Mouse (Mus musculus): ENCODE measurements around the gene Sorbs2. TPM values are rescaled to one million over a fixed set of nuclear protein-coding genes. Genes with fewer than 3 reads are reported as not detected.
A peak's percentile ranks its signal among the peaks of the same experiment; 100 is the strongest.

Sorbs2 gene
- polyA plus RNA-seq, 1 experiment, result 14.3 TPM

- H3K4me2 ChIP-seq (ENCODE audit: low read depth), result peak overlapping the region; percentile 24
- no peaks in the 10 kb centered on the region for H3K36me3 ChIP-seq (ENCODE audit: control insufficient read depth, insufficient read depth)
- H3K4me3 ChIP-seq, result no peak overlapping the region
- no peaks in the 10 kb centered on the region for H3K79me2 ChIP-seq (ENCODE audit: control insufficient read depth, insufficient read depth)
- no peak overlapping the region for H3ac ChIP-seq (ENCODE audit: control insufficient read depth, insufficient read length)
- no peaks in the 10 kb centered on the region for H3K27me3 ChIP-seq (ENCODE audit: control insufficient read depth, insufficient read depth, insufficient read length)
- no peak for TF ChIP-seq REST (IDR thresholded peaks at IDR 0.05; ENCODE audit: insufficient read depth, insufficient read length)
- TF ChIP-seq CEBPB (IDR thresholded peaks at IDR 0.05; ENCODE audit: insufficient read depth, poor library complexity, severe bottlenecking), result no peak
- TF ChIP-seq MYOD1 (IDR thresholded peaks at IDR 0.05; ENCODE audit: control insufficient read depth in 1 of 3, insufficient read length in 2 of 3, low read depth in 2 of 3), result peak in 1 of 3 experiments; percentile 36
Observed at GRCm38 (mm10) chr8:45597631-45598420, 90.2 kb downstream of the Sorbs2 start.

- Histone ChIP-seq H3K27me3 (ENCODE audit: control insufficient read depth, insufficient read depth, insufficient read length) (no peaks in the 10 kb centered on the region), H3K4me2 (ENCODE audit: low read depth) (no peak overlapping the region), H3K4me3 (no peak overlapping the region), H3K79me2 (ENCODE audit: control insufficient read depth, insufficient read depth) (no peaks in the 10 kb centered on the region), H3K36me3 (ENCODE audit: control insufficient read depth, insufficient read depth) (no peaks in the 10 kb centered on the region), H3ac (ENCODE audit: control insufficient read depth, insufficient read length) (no peak overlapping the region)
- TF ChIP-seq MYOD1 (IDR thresholded peaks at IDR 0.05; ENCODE audit: control insufficient read depth in 1 of 3, insufficient read length in 2 of 3, low read depth in 2 of 3), result no peak
- no peak for TF ChIP-seq POLR2AphosphoS2 (IDR thresholded peaks at IDR 0.05; ENCODE audit: insufficient read length, low read depth)
- no peak for TF ChIP-seq MYOG (IDR thresholded peaks at IDR 0.05; ENCODE audit: control insufficient read depth in 1 of 3, insufficient read depth in 1 of 3, insufficient read length in 2 of 3, low read depth in 2 of 3)
- no peak for TF ChIP-seq SRF (IDR thresholded peaks at IDR 0.05; ENCODE audit: control insufficient read depth, insufficient read length, low read depth)
- TF ChIP-seq TCF3 (IDR thresholded peaks at IDR 0.05; ENCODE audit: insufficient read length, low read depth), result no peak
- no peak for TF ChIP-seq CEBPB (IDR thresholded peaks at IDR 0.05; ENCODE audit: insufficient read depth, poor library complexity, severe bottlenecking)
- TF ChIP-seq MAX (IDR thresholded peaks at IDR 0.05; ENCODE audit: low read depth), result no peak
- no peak for TF ChIP-seq POLR2A (IDR thresholded peaks at IDR 0.05; ENCODE audit: insufficient read length, low read depth)
- TF ChIP-seq REST (IDR thresholded peaks at IDR 0.05; ENCODE audit: insufficient read depth, insufficient read length), result no peak
- TF ChIP-seq E2F4 (IDR thresholded peaks at IDR 0.05; ENCODE audit: insufficient read depth), result no peak
- no peak for TF ChIP-seq TCF12 (IDR thresholded peaks at IDR 0.05; ENCODE audit: insufficient read depth, poor library complexity, severe bottlenecking)
- TF ChIP-seq USF1 (IDR thresholded peaks at IDR 0.05; ENCODE audit: low read depth), result no peak
Observed at GRCm38 (mm10) chr8:45598883-45599282, 91.3 kb downstream of the Sorbs2 start.

GRCm38 (mm10) chr8:45602019-45602418 lies 94.4 kb downstream of the Sorbs2 start:
- no peak overlapping the region for H3K4me3 ChIP-seq
- no peak overlapping the region for H3ac ChIP-seq (ENCODE audit: control insufficient read depth, insufficient read length)
- H3K36me3 ChIP-seq (ENCODE audit: control insufficient read depth, insufficient read depth), result no peaks in the 10 kb centered on the region
- H3K4me2 ChIP-seq (ENCODE audit: low read depth), result peak overlapping the region; percentile 49
- TF ChIP-seq MYOG (IDR thresholded peaks at IDR 0.05; ENCODE audit: control insufficient read depth in 1 of 3, insufficient read depth in 1 of 3, insufficient read length in 2 of 3, low read depth in 2 of 3) (peak in 2 of 3 experiments; percentile 60 to 76), SRF (IDR thresholded peaks at IDR 0.05; ENCODE audit: control insufficient read depth, insufficient read length, low read depth) (no peak), TCF12 (IDR thresholded peaks at IDR 0.05; ENCODE audit: insufficient read depth, poor library complexity, severe bottlenecking) (peak; percentile 30), MYOD1 (IDR thresholded peaks at IDR 0.05; ENCODE audit: control insufficient read depth in 1 of 3, insufficient read length in 2 of 3, low read depth in 2 of 3) (peak in 2 of 3 experiments; percentile 23 to 40), CEBPB (IDR thresholded peaks at IDR 0.05; ENCODE audit: insufficient read depth, poor library complexity, severe bottlenecking) (peak; percentile 72)
- no peaks in the 10 kb centered on the region for H3K79me2 ChIP-seq (ENCODE audit: control insufficient read depth, insufficient read depth)
- no peaks in the 10 kb centered on the region for H3K27me3 ChIP-seq (ENCODE audit: control insufficient read depth, insufficient read depth, insufficient read length)

GRCm38 (mm10) chr8:45605419-45605818 lies 97.8 kb downstream of the Sorbs2 start:
- Histone ChIP-seq H3K36me3 (ENCODE audit: control insufficient read depth, insufficient read depth) (no peaks in the 10 kb centered on the region), H3K79me2 (ENCODE audit: control insufficient read depth, insufficient read depth) (no peaks in the 10 kb centered on the region), H3K4me2 (ENCODE audit: low read depth) (no peak overlapping the region), H3K27me3 (ENCODE audit: control insufficient read depth, insufficient read depth, insufficient read length) (no peaks in the 10 kb centered on the region), H3K4me3 (no peak overlapping the region), H3ac (ENCODE audit: control insufficient read depth, insufficient read length) (no peak overlapping the region)
- TF ChIP-seq SRF (IDR thresholded peaks at IDR 0.05; ENCODE audit: control insufficient read depth, insufficient read length, low read depth) (no peak), REST (IDR thresholded peaks at IDR 0.05; ENCODE audit: insufficient read depth, insufficient read length) (no peak), CEBPB (IDR thresholded peaks at IDR 0.05; ENCODE audit: insufficient read depth, poor library complexity, severe bottlenecking) (no peak), POLR2AphosphoS2 (IDR thresholded peaks at IDR 0.05; ENCODE audit: insufficient read length, low read depth) (no peak), TCF3 (IDR thresholded peaks at IDR 0.05; ENCODE audit: insufficient read length, low read depth) (no peak)

- Histone ChIP-seq H3K36me3 (ENCODE audit: control insufficient read depth, insufficient read depth) (no peaks in the 10 kb centered on the region), H3K79me2 (ENCODE audit: control insufficient read depth, insufficient read depth) (no peaks in the 10 kb centered on the region), H3ac (ENCODE audit: control insufficient read depth, insufficient read length) (no peak overlapping the region), H3K27me3 (ENCODE audit: control insufficient read depth, insufficient read depth, insufficient read length) (no peaks in the 10 kb centered on the region), H3K4me2 (ENCODE audit: low read depth) (no peak overlapping the region), H3K4me3 (no peak overlapping the region)
- TF ChIP-seq E2F4 (IDR thresholded peaks at IDR 0.05; ENCODE audit: insufficient read depth), result no peak
Observed at GRCm38 (mm10) chr8:45607012-45607411, 99.4 kb downstream of the Sorbs2 start.
